ENCODE assay signal across 9 mouse cellular contexts in genomic region chr15:97780611-97781031, GRCm38 (mm10). TPM values are rescaled to one million over a fixed set of nuclear protein-coding genes. Genes with fewer than 3 reads are reported as not detected.
DNase-seq lines count a peak whose midpoint lies in the region; ATAC-seq lines count a peak whose summit lies in the region.
"Had no signal": no experiment of that assay in that cellular context is flagged by ENCODE, and none has a peak within 500 bp of the region (broad histone marks: within the 10 kb centered on the region; RNA-seq: fewer than 3 reads in every experiment).

No protein-coding gene starts in this region.

- H3K27ac ChIP-seq in limb, embryonic 11.5 days (replicated peaks; ENCODE audit: low read depth, low read length), result peak overlapping the region; percentile 66; the same call in 1 of the 2 replicates
- H3K27ac ChIP-seq: neural tube, embryonic 12.5 days had no signal

- peaks cover 18% of the 10 kb centered on the region for H3K4me1 ChIP-seq in limb, embryonic 11.5 days (ENCODE audit: control insufficient read depth, insufficient read depth, low read length)

- no peaks in the 10 kb centered on the region for H3K9me3 ChIP-seq in limb, embryonic 11.5 days (ENCODE audit: control insufficient read depth, low read length)
- H3K9me3 ChIP-seq: neural tube, embryonic 12.5 days had no signal

- no peak overlapping the region for H3K4me3 ChIP-seq in limb, embryonic 11.5 days (ENCODE audit: low read depth, low read length)
- H3K4me3 ChIP-seq: neural tube, embryonic 12.5 days had no signal

- no peaks in the 10 kb centered on the region for H3K27me3 ChIP-seq in limb, embryonic 11.5 days (ENCODE audit: control insufficient read depth, insufficient read depth, low read length)

- peak; percentile 50 to 60 for DNase-seq in frontal cortex, postnatal 36 days (ENCODE audit: low spot score in 2 of 2)
- no peak for DNase-seq in frontal cortex, adult 2 months (ENCODE audit: extremely low spot score in 1 of 2, low spot score in 1 of 2)
- peak; percentile 37 to 52 for DNase-seq in thymus, postnatal 36 days
- no peak for DNase-seq in thymus, adult 18-20 months
- peak; percentile 43 for DNase-seq in limb, embryonic 11.5 days (ENCODE audit: low spot score)
- no peak for DNase-seq in embryo, embryonic 11 days
- no peak for DNase-seq in spleen, adult 12 weeks (ENCODE audit: low spot score)
- no peak for DNase-seq in cerebellum, postnatal 36 days

- H3K36me3 ChIP-seq in limb, embryonic 11.5 days (ENCODE audit: control insufficient read depth, insufficient read depth, low read length), result no peaks in the 10 kb centered on the region
- H3K36me3 ChIP-seq: neural tube, embryonic 12.5 days had no signal

- no peak for ATAC-seq in limb, embryonic 11.5 days (ENCODE audit: insufficient number of reproducible peaks, low FRiP score, low TSS enrichment, low read depth)

- 43% methylated on average over 12 of the region's 12 CpGs for WGBS in limb, embryonic 11.5 days

- no peak overlapping the region for H3K9ac ChIP-seq in limb, embryonic 11.5 days (ENCODE audit: low read length)
- H3K9ac ChIP-seq: neural tube, embryonic 12.5 days had no signal

- H3K4me2 ChIP-seq in limb, embryonic 11.5 days (ENCODE audit: low read depth, severe bottlenecking), result no peak overlapping the region
- H3K4me2 ChIP-seq: neural tube, embryonic 12.5 days had no signal

RNA-seq across cellular contexts. Expression of gene Slc48a1, which starts 2.3 kb away (rescaled TPM):
- polyA plus RNA-seq in frontal cortex, adult 2 months (2012; rRNA removed), result 107 and 117 TPM in 2 replicates
- 20.0 and 24.8 TPM in 2 replicates for polyA plus RNA-seq in limb, embryonic 11.5 days (2014; fragmentation: Nextera tagmentation; extraction: Ambion mirVana)

RNA-seq across cellular contexts. Expression of gene Rapgef3, which starts 12.8 kb away (rescaled TPM):
- polyA plus RNA-seq in frontal cortex, adult 2 months (2012; rRNA removed), result 69.2 and 78.4 TPM in 2 replicates
- polyA plus RNA-seq in limb, embryonic 11.5 days (2014; fragmentation: Nextera tagmentation; extraction: Ambion mirVana), result 3.4 and 3.9 TPM in 2 replicates

RNA-seq across cellular contexts. Expression of gene Endou, which starts 49.5 kb away (rescaled TPM):
- 1.0 and 1.5 TPM in 2 replicates for polyA plus RNA-seq in frontal cortex, adult 2 months (2012; rRNA removed)
- 0.25 TPM in 1 of 2 replicates, not detected in the other for polyA plus RNA-seq in limb, embryonic 11.5 days (2014; fragmentation: Nextera tagmentation; extraction: Ambion mirVana)

Comparison
In these comparisons a context has a peak if more than half of its experiments do, and no peak if none do; other contexts are left out.
1. DNase-seq: peak in frontal cortex, postnatal 36 days (2 of 2), thymus, postnatal 36 days (2 of 2) and limb, embryonic 11.5 days (single experiment); none in frontal cortex, adult 2 months (0 of 2), thymus, adult 18-20 months (0 of 2), embryo, embryonic 11 days (single experiment), spleen, adult 12 weeks (single experiment) and cerebellum, postnatal 36 days (0 of 2).
2. RNA of gene Rapgef3, which starts 12.8 kb away (polyA plus RNA-seq): 69.2 to 78.4 TPM in frontal cortex, adult 2 months; 3.4 to 3.9 TPM in limb, embryonic 11.5 days; every median in the first group is over 10 times any median in the second.